Mouse (Mus musculus) MEL (cell line): ENCODE measurements around the gene Pum1. TPM values are rescaled to one million over a fixed set of nuclear protein-coding genes. Genes with fewer than 3 reads are reported as not detected.

Experiments used
- DNase-seq: peaks from one replicate; pipeline ENCODE4 v3.0.0; 2011; ENCODE audit warnings: low read depth, low spot score
- H3K27ac ChIP-seq: 2 replicates; pipeline ENCODE4 v1.5.1; 2012; ENCODE audit warnings: low read depth, mild to moderate bottlenecking, control low read depth, low read length, moderate library complexity; ENCODE audit not compliant: control insufficient read depth
- H3K27me3 ChIP-seq, 2 experiments: fragments of 150-350 bp in 1 of 2; sonication (generic) in 1 of 2; 2 replicates each; pipeline ENCODE4 v1.6.1; 2012; ENCODE audit warnings: low read length in 2 of 2, mild to moderate bottlenecking in 2 of 2, improper control_type of control experiment in 1 of 2, moderate library complexity in 1 of 2; ENCODE audit not compliant: insufficient read depth in 2 of 2, control insufficient read depth in 1 of 2
- H3K36me3 ChIP-seq, 2 experiments: 2 replicates each; pipeline ENCODE4 v1.6.1; 2012 to 2014; ENCODE audit warnings: low read length in 2 of 2, improper control_type of control experiment in 1 of 2, inconsistent platforms in 1 of 2, mild to moderate bottlenecking in 1 of 2; ENCODE audit not compliant: insufficient read depth in 2 of 2, control insufficient read depth in 1 of 2
- H3K4me1 ChIP-seq, 2 experiments: fragments of 150-350 bp in 1 of 2; sonication (generic) in 1 of 2; 2 replicates each; pipeline ENCODE4 v1.6.1; 2012; ENCODE audit warnings: low read length in 2 of 2, improper control_type of control experiment in 1 of 2, mild to moderate bottlenecking in 1 of 2; ENCODE audit not compliant: insufficient read depth in 2 of 2, control insufficient read depth in 1 of 2
- H3K4me3 ChIP-seq, 2 experiments: fragments of 150-350 bp in 1 of 2; sonication (generic) in 1 of 2; 2 replicates each; pipeline ENCODE4 v1.5.1; 2012; ENCODE audit warnings: low read depth in 2 of 2, low read length in 2 of 2, mild to moderate bottlenecking in 2 of 2, moderate library complexity in 2 of 2, control low read depth in 1 of 2, improper control_type of control experiment in 1 of 2; ENCODE audit not compliant: control insufficient read depth in 1 of 2, insufficient read depth in 1 of 2
- H3K79me2 ChIP-seq: 2 replicates; pipeline ENCODE4 v1.6.1; 2012; ENCODE audit warnings: mild to moderate bottlenecking, low read length, moderate library complexity; ENCODE audit not compliant: control insufficient read depth, poor library complexity, insufficient read depth
- H3K9ac ChIP-seq: 2 replicates; pipeline ENCODE4 v1.6.1; 2012; ENCODE audit warnings: low read depth, mild to moderate bottlenecking, control low read depth, low read length, moderate library complexity; ENCODE audit not compliant: control insufficient read depth, poor library complexity, severe bottlenecking
- H3K9me3 ChIP-seq: fragments of 150-350 bp; sonication (generic); replicated peaks from 2 replicates; pipeline ENCODE4 v1.6.1; 2012; ENCODE audit warnings: mild to moderate bottlenecking, low read length, improper control_type of control experiment, moderate library complexity; ENCODE audit not compliant: insufficient read depth
- CHD1 ChIP-seq: IDR thresholded peaks from 2 replicates; pipeline ENCODE4 v1.6.1; 2012; ENCODE audit warnings: low read depth, mild to moderate bottlenecking, inconsistent platforms, low read length, improper control_type of control experiment
- CHD2 ChIP-seq: IDR thresholded peaks from 2 replicates; pipeline ENCODE4 v1.6.1; 2011; ENCODE audit warnings: low read length, improper control_type of control experiment
- E2F4 ChIP-seq: IDR thresholded peaks from 2 replicates; pipeline ENCODE4 v1.6.1; 2011; ENCODE audit warnings: low read depth, low read length, improper control_type of control experiment, borderline replicate concordance
- ELF1 ChIP-seq: IDR thresholded peaks from 2 replicates; pipeline ENCODE4 v1.6.1; 2014; ENCODE audit warnings: low read depth, mild to moderate bottlenecking, inconsistent platforms, low read length, improper control_type of control experiment, moderate library complexity
- ETS1 ChIP-seq: IDR thresholded peaks from 2 replicates; pipeline ENCODE4 v1.6.1; 2012; ENCODE audit warnings: low read depth, mild to moderate bottlenecking, inconsistent platforms, low read length, improper control_type of control experiment, moderate library complexity
- GABPA ChIP-seq: IDR thresholded peaks from 2 replicates; pipeline ENCODE4 v1.6.1; 2012; ENCODE audit warnings: low read depth, mild to moderate bottlenecking, inconsistent platforms, low read length, improper control_type of control experiment, moderate library complexity
- KAT2A ChIP-seq: conservative IDR thresholded peaks from 2 replicates; pipeline ENCODE4 v1.6.1; 2012; ENCODE audit warnings: low read depth, low read length, improper control_type of control experiment, inconsistent platforms
- MAFK ChIP-seq: IDR thresholded peaks from 2 replicates; pipeline ENCODE4 v1.6.1; 2011; ENCODE audit warnings: low read depth, mild to moderate bottlenecking, low read length, improper control_type of control experiment, borderline replicate concordance
- MEF2A ChIP-seq: IDR thresholded peaks from 2 replicates; pipeline ENCODE4 v1.6.1; 2014; ENCODE audit warnings: low read depth, mild to moderate bottlenecking, inconsistent platforms, low read length, improper control_type of control experiment; ENCODE audit not compliant: poor library complexity, insufficient replicate concordance, severe bottlenecking; ENCODE audit errors: extremely low read depth
- MYC ChIP-seq: IDR thresholded peaks from 2 replicates; pipeline ENCODE4 v1.6.1; 2011; ENCODE audit warnings: low read depth, mild to moderate bottlenecking, low read length, improper control_type of control experiment, moderate library complexity
- NELFE ChIP-seq: IDR thresholded peaks from 2 replicates; pipeline ENCODE4 v1.6.1; 2011; ENCODE audit warnings: low read depth, low read length, improper control_type of control experiment
- POLR2A ChIP-seq, 2 experiments: IDR thresholded peaks; 2 replicates each; pipeline ENCODE4 v1.6.1; 2011 to 2012; ENCODE audit warnings: low read length in 2 of 2, mild to moderate bottlenecking in 2 of 2, control low read depth in 1 of 2, improper control_type of control experiment in 1 of 2, low read depth in 1 of 2, moderate library complexity in 1 of 2; ENCODE audit not compliant: control insufficient read depth in 1 of 2, insufficient read depth in 1 of 2, poor library complexity in 1 of 2
- POLR2AphosphoS2 ChIP-seq: IDR thresholded peaks from 2 replicates; pipeline ENCODE4 v1.6.1; 2011; ENCODE audit warnings: low read length, improper control_type of control experiment
- POLR2AphosphoS5 ChIP-seq: IDR thresholded peaks from 2 replicates; pipeline ENCODE4 v1.6.1; 2012; ENCODE audit warnings: low read depth, borderline replicate concordance, mild to moderate bottlenecking, inconsistent platforms, low read length, moderate library complexity, mixed read lengths
- RAD21 ChIP-seq: IDR thresholded peaks from 2 replicates; pipeline ENCODE4 v1.6.1; 2011; ENCODE audit warnings: mild to moderate bottlenecking, low read depth, low read length, improper control_type of control experiment
- USF1 ChIP-seq: IDR thresholded peaks from 2 replicates; pipeline ENCODE4 v1.6.1; 2014; ENCODE audit warnings: low read depth, mild to moderate bottlenecking, inconsistent platforms, low read length, improper control_type of control experiment, moderate library complexity
- ZKSCAN1 ChIP-seq: IDR thresholded peaks from 2 replicates; pipeline ENCODE4 v1.6.1; 2012; ENCODE audit warnings: low read depth, mild to moderate bottlenecking, inconsistent platforms, low read length, improper control_type of control experiment, moderate library complexity
- polyA plus RNA-seq, 2 experiments: library from polyadenylated mRNA; stranded (reverse) in 1 of 2; unstranded in 1 of 2; fragments of >175 nt in 1 of 2; fragments of >200 nt in 1 of 2; gene quantifications; 2 replicates each; pipeline versions ENCODE4 v1.2.1 to v1.2.4; 2012; ENCODE audit warnings: low replicate concordance in 2 of 2, low read depth in 1 of 2; ENCODE audit not compliant: insufficient read length in 2 of 2, insufficient read depth in 1 of 2, missing spikeins in 1 of 2
- total RNA-seq: library from RNA; depleted of rRNA; stranded (reverse); fragments of 300-350 nt; gene quantifications from 2 replicates; pipeline ENCODE4 v1.2.3, GENCODE M21; 2012

Gene Pum1
- total and polyA plus RNA-seq, 3 experiments: 31.9 to 46.2 (median 36.1) TPM

DNA sequence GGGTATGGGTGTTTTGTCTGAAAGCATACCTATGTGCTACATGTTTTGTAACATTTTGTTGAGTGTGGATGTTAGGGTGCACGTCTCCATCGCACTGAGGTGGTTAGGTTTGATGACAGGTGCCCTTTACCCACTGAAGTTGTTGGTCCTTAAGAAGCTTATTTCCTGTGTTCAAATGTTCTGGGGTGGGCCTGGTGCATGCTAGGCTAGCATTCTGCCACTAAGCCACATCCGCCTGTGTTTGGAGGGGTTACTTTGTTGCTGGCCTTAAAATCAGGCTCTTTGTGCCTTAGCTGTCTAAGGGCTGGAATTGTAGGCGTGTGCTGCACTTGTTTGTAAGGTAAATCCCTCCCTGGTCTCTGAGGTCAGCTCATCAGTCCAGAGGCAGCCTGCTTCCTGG, 111.7 kb downstream of the Pum1 start:
- TF ChIP-seq RAD21 (no peak), ELF1 (no peak), POLR2AphosphoS5 (no peak), ZKSCAN1 (no peak), POLR2AphosphoS2 (no peak), USF1 (no peak), MYC (no peak), NELFE (no peak), CHD2 (no peak), POLR2A (IDR thresholded peaks at IDR 0.05; ENCODE audit: control insufficient read depth in 1 of 2, insufficient read depth in 1 of 2, low read depth in 1 of 2, low read length in 2 of 2, poor library complexity in 1 of 2) (no peak), CHD1 (no peak), KAT2A (no peak), GABPA (no peak), MEF2A (no peak), MAFK (no peak)
- H3K27ac ChIP-seq: no peak overlapping the region
- H3K9ac ChIP-seq: no peak overlapping the region
- no peaks in the 10 kb centered on the region for H3K27me3 ChIP-seq
- H3K79me2 ChIP-seq: no peaks in the 10 kb centered on the region
- no peaks in the 10 kb centered on the region for H3K9me3 ChIP-seq
- no peak for DNase-seq
- no peak overlapping the region for H3K4me3 ChIP-seq
- peaks cover 0 to 49% of the 10 kb centered on the region in 2 experiments; a peak in 2 of 4 replicates for H3K36me3 ChIP-seq
- H3K4me1 ChIP-seq: no peaks in the 10 kb centered on the region

DNA sequence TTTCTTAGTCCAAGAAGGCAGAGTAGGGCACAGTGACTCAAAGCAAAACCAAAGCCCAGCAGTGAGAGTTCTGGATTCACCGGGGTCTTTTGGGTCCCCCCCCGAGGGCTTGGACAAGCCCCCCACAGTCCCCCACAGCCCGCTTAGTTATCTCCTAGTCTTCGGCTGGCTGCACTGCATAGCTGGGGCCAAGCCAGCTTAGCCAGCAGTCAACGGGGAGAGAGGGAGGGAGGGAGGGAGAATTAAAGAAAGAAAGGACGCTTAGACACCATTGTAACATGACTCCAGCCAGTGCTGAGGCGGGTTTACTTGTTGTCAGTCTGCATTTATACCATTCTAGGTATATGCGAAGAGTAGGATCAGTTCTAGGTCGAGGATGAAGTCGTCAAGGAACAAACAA, 114.5 kb downstream of the Pum1 start:
- Histone ChIP-seq H3K27ac (no peak overlapping the region), H3K4me1 (peaks cover 0 to 4% of the 10 kb centered on the region in 2 experiments; a peak in 2 of 4 replicates), H3K36me3 (peaks cover 3 to 36% of the 10 kb centered on the region in 2 experiments; a peak in 3 of 4 replicates), H3K79me2 (no peaks in the 10 kb centered on the region), H3K27me3 (no peaks in the 10 kb centered on the region), H3K9ac (no peak overlapping the region), H3K9me3 (no peaks in the 10 kb centered on the region), H3K4me3 (no peak overlapping the region)
- no peak for TF ChIP-seq ETS1
- no peak for TF ChIP-seq E2F4
- no peak for TF ChIP-seq POLR2A (IDR thresholded peaks at IDR 0.05; ENCODE audit: control insufficient read depth in 1 of 2, insufficient read depth in 1 of 2, low read depth in 1 of 2, low read length in 2 of 2, poor library complexity in 1 of 2)
- no peak for TF ChIP-seq RAD21
- no peak for DNase-seq
